ENCODE assay signal across 7 mouse cellular contexts in the genomic region with DNA sequence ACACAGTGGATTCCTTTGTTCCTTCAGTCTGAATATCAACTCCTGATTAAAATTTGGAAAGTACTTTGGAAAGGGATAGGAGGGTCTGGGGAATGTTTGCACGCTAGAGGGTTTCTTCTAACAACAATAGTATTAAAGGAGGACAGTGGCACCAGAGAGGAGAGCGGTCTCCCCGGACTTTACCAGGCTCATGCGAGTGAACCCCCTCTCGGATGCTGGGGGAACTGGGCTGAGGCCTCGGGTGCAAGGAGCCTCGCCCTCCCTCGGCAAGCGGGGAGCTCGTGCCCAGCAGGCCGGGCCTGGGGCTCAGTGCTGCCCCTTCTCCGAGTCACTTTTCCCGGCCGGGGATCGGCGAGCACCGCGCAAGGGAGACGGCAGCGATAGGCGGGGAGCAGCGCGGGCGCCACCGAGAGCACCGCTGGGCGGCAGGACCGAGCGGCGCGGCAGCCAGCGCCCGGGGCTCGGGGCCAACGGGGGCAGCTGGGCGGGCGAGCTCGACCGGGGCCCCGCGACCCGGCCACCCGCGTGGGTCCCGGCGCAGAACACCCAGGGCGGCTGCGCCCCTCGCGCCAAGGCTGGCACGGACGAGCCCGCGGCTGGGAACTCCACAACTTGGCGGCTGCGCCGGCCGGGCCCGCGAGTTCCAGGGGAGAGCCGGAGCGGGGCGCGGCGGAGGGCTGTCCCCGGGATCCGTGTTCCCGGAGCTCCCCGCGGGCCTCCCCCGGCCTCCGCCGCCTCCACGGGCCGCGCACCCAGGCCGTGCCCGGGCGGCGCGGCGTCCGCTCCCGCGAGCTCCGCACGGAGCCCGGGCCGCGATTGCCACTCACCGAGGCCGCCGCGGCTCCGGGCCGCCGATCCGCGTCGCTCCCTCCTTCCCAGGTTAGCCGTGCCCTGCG. TPM values are rescaled to one million over a fixed set of nuclear protein-coding genes. Genes with fewer than 3 reads are reported as not detected.
A peak's percentile ranks its signal among the peaks of the same experiment; 100 is the strongest.
DNase-seq lines count a peak whose midpoint lies in the region; TF ChIP-seq lines count a peak whose summit lies in the region.

No protein-coding gene starts in this region.

- under 1% methylated on average over 92 of the region's 102 CpGs for WGBS in midbrain, embryonic 10.5 days

- peak overlapping the region; percentile 76 for H3K4me3 ChIP-seq in cortical plate, adult 2 months (ENCODE audit: insufficient read depth, low read length)
- peak overlapping the region; percentile 90 for H3K4me3 ChIP-seq in midbrain, embryonic 10.5 days

- no peaks in the 10 kb centered on the region for H3K9me3 ChIP-seq in midbrain, embryonic 10.5 days (replicated peaks)

- no peak for TF ChIP-seq POLR2A in cortical plate, adult 2 months (IDR thresholded peaks at IDR 0.05; ENCODE audit: extremely low read depth, insufficient read depth, low read length)

- peaks cover 6% of the 10 kb centered on the region; the same call in 1 of the 2 replicates for H3K27me3 ChIP-seq in midbrain, embryonic 10.5 days (ENCODE audit: low read depth, poor library complexity, severe bottlenecking)

- intact Hi-C loops in left cerebral cortex, postnatal 4 days (cut with DNase I), result loop anchor here (5.0 kb wide), 2 partner anchors 495 to 595 kb away; no protein-coding TSS in a partner anchor

- no peak for TF ChIP-seq CTCF in cortical plate, adult 2 months (IDR thresholded peaks at IDR 0.05; ENCODE audit: extremely low read depth, insufficient read depth, low read length)

- peak; percentile 70 to 72 for DNase-seq in adrenal gland, adult 18-20 months (ENCODE audit: low spot score in 2 of 2)
- DNase-seq in gastrocnemius, postnatal 10 days, result peak; percentile 78
- DNase-seq in induced T-regulatory cell, adult 2 months (ENCODE audit: low read depth), result peak; percentile 70
- DNase-seq in left cerebral cortex, postnatal 4 days, result peak; percentile 61
- peak; percentile 77 for DNase-seq in midbrain, embryonic 10.5 days (ENCODE audit: low spot score)
- DNase-seq in spleen, adult 12 weeks (ENCODE audit: low spot score), result peak; percentile 66

- peaks cover 2% of the 10 kb centered on the region; the same call in 1 of the 2 replicates for H3K4me1 ChIP-seq in cortical plate, adult 2 months (ENCODE audit: control insufficient read depth, insufficient read depth, low read length)
- peaks cover 33% of the 10 kb centered on the region for H3K4me1 ChIP-seq in midbrain, embryonic 10.5 days

- H3K27ac ChIP-seq in cortical plate, adult 2 months (ENCODE audit: insufficient read depth, low read length), result peak overlapping the region; percentile 91
- H3K27ac ChIP-seq in midbrain, embryonic 10.5 days (replicated peaks), result peak overlapping the region; percentile 99

- peaks cover 6% of the 10 kb centered on the region for H3K36me3 ChIP-seq in midbrain, embryonic 10.5 days

RNA-seq across cellular contexts. Expression of gene Nrip1, which starts 1.3 kb away (rescaled TPM):
- 10 to 100 TPM; 75.5 to 93.1 TPM for total RNA-seq in adrenal gland, adult 18-20 months (2021)
- polyA plus RNA-seq in cortical plate, adult 2 months (2012; rRNA removed), result 7.5 and 7.7 TPM in 2 replicates
- total RNA-seq in gastrocnemius, postnatal 10 days (2021), result 10 to 100 TPM; 37.3 to 41.4 TPM
- 10 to 100 TPM; 94.0 to 98.7 TPM for total RNA-seq in left cerebral cortex, postnatal 4 days (2021)
- polyA plus RNA-seq in midbrain, embryonic 10.5 days (2016; fragmentation: Nextera tagmentation; extraction: Ambion mirVana), result 31.9 and 40.0 TPM in 2 replicates

Comparison
In these comparisons a context has a peak if more than half of its experiments do, and no peak if none do; other contexts are left out.
1. Peak in every context shown above with its lines: DNase-seq, H3K4me3 ChIP-seq and H3K27ac ChIP-seq.